Comparison of ENCODE assay signal across 9 mouse cellular contexts in genomic region chr19:46516667-46517528, GRCm38 (mm10). TPM values are rescaled to one million over a fixed set of nuclear protein-coding genes. Genes with fewer than 3 reads are reported as not detected.
A peak's percentile ranks its signal among the peaks of the same experiment; 100 is the strongest.
DNase-seq lines count a peak whose midpoint lies in the region; ATAC-seq and TF ChIP-seq lines count a peak whose summit lies in the region.
"Had no signal": no experiment of that assay in that cellular context is flagged by ENCODE, and none has a peak within 500 bp of the region (broad histone marks: within the 10 kb centered on the region; RNA-seq: fewer than 3 reads in every experiment).

No protein-coding gene starts in this region.

- TF ChIP-seq CTCF in layer of hippocampus, adult 2 months (conservative IDR thresholded peaks at IDR 0.05): no peak

- ATAC-seq in hindbrain, embryonic 15.5 days (ENCODE audit: low FRiP score, low read depth): no peak
- ATAC-seq in neural tube, embryonic 15.5 days (ENCODE audit: low FRiP score): no peak

- DNase-seq in layer of hippocampus, adult 2 months (ENCODE audit: low spot score in 2 of 2): no peak
- DNase-seq in layer of hippocampus, adult 9-11 months: no peak
- no peak for DNase-seq in embryonic facial prominence, embryonic 10.5 days (ENCODE audit: low spot score)
- no peak for DNase-seq in frontal cortex, postnatal 25 days (ENCODE audit: low spot score in 2 of 2)
- no peak for DNase-seq in MN1 (ENCODE audit: low spot score)
- no peak for DNase-seq in embryo, embryonic 11 days
- DNase-seq: left cerebral cortex, postnatal 4 days had no signal

- no peaks in the 10 kb centered on the region for H3K9me3 ChIP-seq in embryonic facial prominence, embryonic 10.5 days
- H3K9me3 ChIP-seq in hindbrain, embryonic 15.5 days: no peaks in the 10 kb centered on the region
- no peaks in the 10 kb centered on the region for H3K9me3 ChIP-seq in neural tube, embryonic 15.5 days (replicated peaks)

- H3K27ac ChIP-seq in layer of hippocampus, adult 2 months: peak overlapping the region; percentile 46; the same call in 1 of the 2 replicates
- H3K27ac ChIP-seq in embryonic facial prominence, embryonic 10.5 days (replicated peaks): peak overlapping the region; percentile 82; the same call in 1 of the 2 replicates
- peak overlapping the region; percentile 62; the same call in 1 of the 2 replicates for H3K27ac ChIP-seq in hindbrain, embryonic 15.5 days (replicated peaks)
- peak overlapping the region; percentile 51 for H3K27ac ChIP-seq in neural tube, embryonic 15.5 days (replicated peaks)

- H3K36me3 ChIP-seq in embryonic facial prominence, embryonic 10.5 days (replicated peaks): peaks cover 53% of the 10 kb centered on the region
- H3K36me3 ChIP-seq in hindbrain, embryonic 15.5 days: peaks cover 39% of the 10 kb centered on the region
- H3K36me3 ChIP-seq in neural tube, embryonic 15.5 days: peaks cover 45% of the 10 kb centered on the region

- H3K9ac ChIP-seq in hindbrain, embryonic 15.5 days: no peak overlapping the region
- no peak overlapping the region; the same call in 1 of the 2 replicates for H3K9ac ChIP-seq in neural tube, embryonic 15.5 days (replicated peaks)

- 63% methylated on average over 3 of the region's 3 CpGs for WGBS in embryonic facial prominence, embryonic 10.5 days
- 54% methylated on average over 3 of the region's 3 CpGs for WGBS in hindbrain, embryonic 15.5 days
- WGBS in neural tube, embryonic 15.5 days: 63% methylated on average over 3 of the region's 3 CpGs

- H3K4me1 ChIP-seq in embryonic facial prominence, embryonic 10.5 days: peaks cover 50% of the 10 kb centered on the region
- peaks cover 15% of the 10 kb centered on the region for H3K4me1 ChIP-seq in hindbrain, embryonic 15.5 days (replicated peaks)
- H3K4me1 ChIP-seq in neural tube, embryonic 15.5 days: peaks cover 29% of the 10 kb centered on the region

- no peak overlapping the region for H3K4me3 ChIP-seq in layer of hippocampus, adult 2 months
- no peak overlapping the region for H3K4me3 ChIP-seq in embryonic facial prominence, embryonic 10.5 days
- H3K4me3 ChIP-seq in hindbrain, embryonic 15.5 days: no peak overlapping the region
- no peak overlapping the region for H3K4me3 ChIP-seq in neural tube, embryonic 15.5 days (replicated peaks)

- H3K27me3 ChIP-seq in embryonic facial prominence, embryonic 10.5 days (replicated peaks; ENCODE audit: low read depth, poor library complexity, severe bottlenecking): no peaks in the 10 kb centered on the region
- H3K27me3 ChIP-seq in hindbrain, embryonic 15.5 days: no peaks in the 10 kb centered on the region
- no peaks in the 10 kb centered on the region for H3K27me3 ChIP-seq in neural tube, embryonic 15.5 days (replicated peaks)

- H3K4me2 ChIP-seq in hindbrain, embryonic 15.5 days: no peak overlapping the region
- no peak overlapping the region for H3K4me2 ChIP-seq in neural tube, embryonic 15.5 days

RNA-seq across cellular contexts. Expression of gene Trim8, which starts 15.4 kb away (rescaled TPM):
- 100 to 1,000 TPM in 1 of 2 experiments, 10 to 100 TPM in 1; 99.9 to 108 TPM for total RNA-seq in layer of hippocampus, adult 2 months (2021)
- 19.5 and 20.9 TPM in 2 replicates for polyA plus RNA-seq in embryonic facial prominence, embryonic 10.5 days (2016; fragmentation: Nextera tagmentation; extraction: Ambion mirVana)
- polyA plus RNA-seq in hindbrain, embryonic 15.5 days (2015; fragmentation: Nextera tagmentation; extraction: Ambion mirVana): 27.8 and 31.9 TPM in 2 replicates
- 23.5 and 25.5 TPM in 2 replicates for polyA plus RNA-seq in neural tube, embryonic 15.5 days (2015; fragmentation: Nextera tagmentation; extraction: Ambion mirVana)

RNA-seq across cellular contexts. Expression of gene Arl3, which starts 56.1 kb away (rescaled TPM):
- total RNA-seq in layer of hippocampus, adult 2 months (2021): 100 to 1,000 TPM; 122 to 129 TPM
- 196 and 200 TPM in 2 replicates for polyA plus RNA-seq in embryonic facial prominence, embryonic 10.5 days (2016; fragmentation: Nextera tagmentation; extraction: Ambion mirVana)
- polyA plus RNA-seq in hindbrain, embryonic 15.5 days (2015; fragmentation: Nextera tagmentation; extraction: Ambion mirVana): 208 and 221 TPM in 2 replicates
- polyA plus RNA-seq in neural tube, embryonic 15.5 days (2015; fragmentation: Nextera tagmentation; extraction: Ambion mirVana): 190 and 208 TPM in 2 replicates

RNA-seq across cellular contexts. Expression of gene Sfxn2, which starts 56.3 kb away (rescaled TPM):
- 1 to 10 TPM; 7.4 to 8.3 TPM for total RNA-seq in layer of hippocampus, adult 2 months (2021)
- 21.0 and 22.6 TPM in 2 replicates for polyA plus RNA-seq in embryonic facial prominence, embryonic 10.5 days (2016; fragmentation: Nextera tagmentation; extraction: Ambion mirVana)
- 10.2 and 11.3 TPM in 2 replicates for polyA plus RNA-seq in hindbrain, embryonic 15.5 days (2015; fragmentation: Nextera tagmentation; extraction: Ambion mirVana)
- polyA plus RNA-seq in neural tube, embryonic 15.5 days (2015; fragmentation: Nextera tagmentation; extraction: Ambion mirVana): 11.0 and 11.7 TPM in 2 replicates
